Comparison of ENCODE assay signal across 8 mouse cellular contexts in genomic region chr4:106911951-106912688, GRCm38 (mm10). TPM values are rescaled to one million over a fixed set of nuclear protein-coding genes. Genes with fewer than 3 reads are reported as not detected.
DNase-seq lines count a peak whose midpoint lies in the region; ATAC-seq lines count a peak whose summit lies in the region.

No protein-coding gene starts in this region.

- peak overlapping the region; percentile 100 for H3K9ac ChIP-seq in neural tube, embryonic 13.5 days

- ATAC-seq in CD4-positive, CD25-positive, alpha-beta regulatory T cell, adult 4 months, result no peak
- ATAC-seq in neural tube, embryonic 13.5 days (ENCODE audit: low read depth), result peak; percentile 20

- H3K9me3 ChIP-seq in hindbrain, embryonic 10.5 days, result no peaks in the 10 kb centered on the region
- H3K9me3 ChIP-seq in neural tube, embryonic 13.5 days, result no peaks in the 10 kb centered on the region

- peak overlapping the region; percentile 100 for H3K27ac ChIP-seq in hindbrain, embryonic 10.5 days
- peak overlapping the region; percentile 100 for H3K27ac ChIP-seq in neural tube, embryonic 13.5 days (replicated peaks)

- peak; percentile 32 for DNase-seq in CD4-positive, CD25-positive, alpha-beta regulatory T cell, adult 2 months (ENCODE audit: low read depth, low spot score)
- DNase-seq in 416B (ENCODE audit: low read depth), result peak; percentile 24
- peak; percentile 54 for DNase-seq in embryo, embryonic 9.5 days (ENCODE audit: extremely low spot score)
- peak; percentile 62 for DNase-seq in hindbrain, embryonic 10.5 days (ENCODE audit: low spot score)
- DNase-seq in liver, result peak; percentile 62
- no peak for DNase-seq in right cerebral cortex, postnatal 25 days

- no peaks in the 10 kb centered on the region for H3K27me3 ChIP-seq in hindbrain, embryonic 10.5 days (ENCODE audit: insufficient read depth, poor library complexity, severe bottlenecking)
- H3K27me3 ChIP-seq in neural tube, embryonic 13.5 days, result no peaks in the 10 kb centered on the region

- H3K4me2 ChIP-seq in neural tube, embryonic 13.5 days, result peak overlapping the region; percentile 98

- H3K4me1 ChIP-seq in hindbrain, embryonic 10.5 days (replicated peaks), result peaks cover 89% of the 10 kb centered on the region
- peaks cover 73% of the 10 kb centered on the region for H3K4me1 ChIP-seq in neural tube, embryonic 13.5 days (replicated peaks)

- peaks cover 42% of the 10 kb centered on the region for H3K36me3 ChIP-seq in hindbrain, embryonic 10.5 days
- peaks cover 38% of the 10 kb centered on the region for H3K36me3 ChIP-seq in neural tube, embryonic 13.5 days

- H3K4me3 ChIP-seq in hindbrain, embryonic 10.5 days, result peak overlapping the region; percentile 100
- H3K4me3 ChIP-seq in neural tube, embryonic 13.5 days, result peak overlapping the region; percentile 100

- WGBS in hindbrain, embryonic 10.5 days, result under 1% methylated on average over 73 of the region's 73 CpGs
- WGBS in neural tube, embryonic 13.5 days, result under 1% methylated on average over 72 of the region's 73 CpGs

RNA-seq across cellular contexts. Expression of gene Ssbp3, which starts 1.6 kb away (rescaled TPM):
- polyA plus RNA-seq in CD4-positive, CD25-positive, alpha-beta regulatory T cell, adult 4 months (2017; shearing (Covaris generic)), result 10 to 100 TPM; 60.0 to 60.9 TPM
- 140 and 180 TPM in 2 replicates for polyA plus RNA-seq in hindbrain, embryonic 10.5 days (2016; fragmentation: Nextera tagmentation; extraction: Ambion mirVana)
- polyA plus RNA-seq in neural tube, embryonic 13.5 days (2015; fragmentation: Nextera tagmentation; extraction: Ambion mirVana), result 186 and 191 TPM in 2 replicates
